Mouse (Mus musculus) intestine, postnatal 0 days (tissue): ENCODE data around the gene Slc17a7. TPM values are rescaled to one million over a fixed set of nuclear protein-coding genes. Genes with fewer than 3 reads are reported as not detected.

ENCODE experiments used
- ATAC-seq: fragments of 200-750 bp; cut with Nextera tagmentation; 2 replicates; pipeline ENCODE4 v1.8.0; 2017; ENCODE audit warnings: mild to moderate bottlenecking, moderate TSS enrichment, moderate library complexity
- H3K27ac ChIP-seq: fragments of 300-500 bp; sonication (generic); 2 replicates; pipeline ENCODE4 v1.5.1; 2014; ENCODE audit warnings: mild to moderate bottlenecking, low read depth, low read length, moderate library complexity
- H3K27me3 ChIP-seq: fragments of 300-500 bp; sonication (generic); replicated peaks from 2 replicates; pipeline ENCODE4 v1.6.1; 2014; ENCODE audit warnings: low read length, mixed read lengths; ENCODE audit not compliant: control insufficient read depth, insufficient read depth
- H3K36me3 ChIP-seq: fragments of 300-500 bp; sonication (generic); 2 replicates; pipeline ENCODE4 v1.6.1; 2014; ENCODE audit warnings: mild to moderate bottlenecking, moderate library complexity; ENCODE audit not compliant: control insufficient read depth, insufficient read depth
- H3K4me1 ChIP-seq: fragments of 300-500 bp; sonication (generic); replicated peaks from 2 replicates; pipeline ENCODE4 v1.6.1; 2014; ENCODE audit warnings: antibody characterized with exemption, low read length, mixed read lengths; ENCODE audit not compliant: control insufficient read depth, insufficient read depth
- H3K4me2 ChIP-seq: fragments of 300-500 bp; sonication (generic); replicated peaks from 2 replicates; pipeline ENCODE4 v1.6.1; 2014; ENCODE audit warnings: low read depth, mild to moderate bottlenecking, moderate library complexity
- H3K4me3 ChIP-seq: fragments of 300-500 bp; sonication (generic); 2 replicates; pipeline ENCODE4 v1.5.1; 2014; ENCODE audit warnings: low read depth, low read length
- H3K9ac ChIP-seq: fragments of 300-500 bp; sonication (generic); 2 replicates; pipeline ENCODE4 v1.6.1; 2014; ENCODE audit warnings: mild to moderate bottlenecking, low read depth, low read length
- H3K9me3 ChIP-seq: fragments of 300-500 bp; sonication (generic); 2 replicates; pipeline ENCODE4 v1.6.1; 2016; ENCODE audit warnings: mixed run types; ENCODE audit not compliant: control insufficient read depth
- CTCF ChIP-seq: sonication (generic); IDR thresholded peaks from 2 replicates; pipeline ENCODE4 v1.5.1; 2016; ENCODE audit warnings: low read depth, mild to moderate bottlenecking, control low read depth, antibody characterized with exemption, moderate library complexity
- WGBS: fragments of 180-500 bp; shearing (Covaris S2); extraction: QIAGEN DNeasy Blood & Tissue Kit; methylation state at CpG from one replicate; pipeline ENCODE4 v1.1.7; 2014; 5-methylcytosine and 5-hydroxymethylcytosine counted together
- polyA plus RNA-seq: library from polyadenylated mRNA; unstranded; fragments of >200 nt; fragmentation: Nextera tagmentation; extraction: Ambion mirVana; gene quantifications from 2 replicates; pipeline ENCODE4 v1.2.1, GENCODE M21; 2015

Slc17a7 gene
- polyA plus RNA-seq, 1 experiment from 2014 or later = not detected

DNA sequence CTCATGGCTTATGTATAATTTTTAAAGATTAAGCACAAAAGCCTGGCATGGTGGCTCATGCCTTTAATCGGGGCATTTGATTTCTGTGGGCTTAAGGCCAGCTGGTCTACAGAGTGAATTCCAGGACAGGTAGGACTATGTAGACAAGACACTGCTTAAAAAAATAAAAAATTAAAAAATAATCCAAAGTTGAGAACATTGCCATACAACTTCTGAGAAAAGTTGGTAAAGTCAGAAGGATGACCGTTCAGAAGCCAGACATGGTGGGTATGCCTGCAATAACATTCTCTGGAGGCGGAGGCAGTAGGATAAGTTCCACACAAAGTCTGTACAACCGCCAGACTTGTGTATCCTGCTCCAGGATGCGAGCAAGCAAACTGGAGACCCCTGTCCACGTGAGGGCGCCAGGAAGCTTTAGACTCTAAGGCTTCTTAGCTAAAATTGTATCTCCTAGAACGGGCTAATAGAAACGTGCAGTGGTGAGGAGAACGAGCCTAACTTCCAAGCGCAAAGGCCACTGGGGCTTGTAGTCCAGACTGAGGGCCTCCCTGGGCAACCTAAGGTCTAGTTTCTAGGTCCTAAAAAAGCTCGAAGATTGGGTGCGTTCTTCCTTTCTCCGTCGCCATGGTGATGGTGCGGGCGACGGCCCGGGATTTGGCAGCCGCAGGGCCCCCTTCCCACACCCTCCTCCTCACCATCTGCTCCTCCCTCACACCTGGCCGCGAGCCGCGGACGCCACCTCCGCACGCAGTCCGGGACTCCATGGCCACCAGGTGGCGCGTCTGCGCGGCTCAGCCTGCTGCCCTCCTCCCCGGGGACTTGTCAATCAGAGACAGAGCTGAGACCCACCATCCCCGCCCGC is 1.9 kb upstream of the Slc17a7 start:
- Histone ChIP-seq H3K4me1 (peaks cover 5% of the 10 kb centered on the region; the same call in 1 of the 2 replicates), H3K9ac (0 out of 2 replicates have a peak overlapping the region, but pooled peaks have one; percentile 7), H3K4me3 (peak overlapping the region; percentile 36), H3K4me2 (peak overlapping the region; percentile 71), H3K36me3 (peaks cover 30% of the 10 kb centered on the region), H3K27me3 (peaks cover 45% of the 10 kb centered on the region), H3K27ac (no peak overlapping the region), H3K9me3 (no peaks in the 10 kb centered on the region)
- peak; percentile 71 for ATAC-seq
- TF ChIP-seq CTCF = peak; percentile 89
- 4% methylated on average over 35 of the region's 35 CpGs for WGBS

DNA sequence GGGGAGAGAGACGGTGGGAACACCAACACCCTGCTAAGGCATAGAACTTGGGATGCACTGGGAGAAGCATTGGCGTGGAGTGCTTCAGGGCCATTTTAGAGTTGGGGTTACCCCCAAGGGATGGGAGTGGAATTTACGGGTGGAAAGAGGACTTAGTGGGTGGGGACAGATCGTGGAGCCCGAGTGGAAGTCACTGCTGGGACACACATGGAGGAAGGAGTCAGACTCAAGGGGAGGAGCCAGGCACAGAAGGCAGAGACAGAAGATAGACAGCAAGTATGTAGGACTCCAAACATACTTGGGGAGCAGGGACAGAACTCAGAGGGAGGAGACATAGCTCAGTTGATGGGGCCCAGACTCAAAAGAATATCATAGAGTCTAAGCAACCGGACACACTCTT is 1.2 kb upstream of the Slc17a7 start:
- 25% methylated on average over 6 of the region's 6 CpGs for WGBS
- Histone ChIP-seq H3K36me3 (peaks cover 28% of the 10 kb centered on the region), H3K27ac (no peak overlapping the region), H3K4me1 (peaks cover 5% of the 10 kb centered on the region; the same call in 1 of the 2 replicates), H3K4me3 (peak overlapping the region; percentile 36), H3K27me3 (peaks cover 50% of the 10 kb centered on the region), H3K9ac (0 out of 2 replicates have a peak overlapping the region, but pooled peaks have one; percentile 7), H3K9me3 (no peaks in the 10 kb centered on the region), H3K4me2 (peak overlapping the region; percentile 71)
- no peak for ATAC-seq
- no peak for TF ChIP-seq CTCF

DNA sequence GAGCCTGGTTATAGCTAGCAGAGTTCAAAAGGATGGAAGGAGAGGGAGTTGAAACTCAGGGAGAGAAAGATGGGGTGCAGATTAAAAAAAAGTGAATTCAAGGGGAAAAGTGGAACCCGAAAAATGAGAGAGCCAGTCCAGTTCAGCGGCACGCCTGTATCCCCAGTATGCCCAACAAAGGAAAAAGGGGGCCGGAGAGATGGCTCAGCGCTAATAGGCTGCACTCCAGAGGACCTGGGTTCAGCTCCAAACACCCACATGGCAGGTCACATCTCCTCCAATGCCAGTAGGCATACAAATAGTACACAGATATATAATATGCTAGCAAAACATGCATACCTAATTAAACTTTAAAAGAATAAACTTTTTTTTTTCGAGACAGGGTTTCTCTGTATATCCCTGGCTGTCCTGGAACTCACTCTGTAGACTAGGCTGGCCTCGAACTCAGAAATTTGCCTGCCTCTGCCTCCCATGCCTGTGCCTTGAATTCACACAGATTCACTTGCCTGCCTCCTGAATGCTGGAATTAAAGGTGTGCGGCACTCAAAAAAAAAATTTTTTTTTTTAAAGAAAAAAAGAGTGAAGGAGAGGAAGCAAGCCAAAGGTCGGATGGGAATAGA is 643 bp upstream of the Slc17a7 start:
- Histone ChIP-seq H3K4me1 (peaks cover 5% of the 10 kb centered on the region; the same call in 1 of the 2 replicates), H3K27ac (no peak overlapping the region), H3K36me3 (peaks cover 22% of the 10 kb centered on the region), H3K4me2 (no peak overlapping the region), H3K9me3 (no peaks in the 10 kb centered on the region), H3K27me3 (peaks cover 55% of the 10 kb centered on the region), H3K4me3 (peak overlapping the region; percentile 47; the same call in 1 of the 2 replicates), H3K9ac (no peak overlapping the region)
- TF ChIP-seq CTCF = no peak
- 69% methylated on average over 9 of the region's 9 CpGs for WGBS
- no peak for ATAC-seq

DNA sequence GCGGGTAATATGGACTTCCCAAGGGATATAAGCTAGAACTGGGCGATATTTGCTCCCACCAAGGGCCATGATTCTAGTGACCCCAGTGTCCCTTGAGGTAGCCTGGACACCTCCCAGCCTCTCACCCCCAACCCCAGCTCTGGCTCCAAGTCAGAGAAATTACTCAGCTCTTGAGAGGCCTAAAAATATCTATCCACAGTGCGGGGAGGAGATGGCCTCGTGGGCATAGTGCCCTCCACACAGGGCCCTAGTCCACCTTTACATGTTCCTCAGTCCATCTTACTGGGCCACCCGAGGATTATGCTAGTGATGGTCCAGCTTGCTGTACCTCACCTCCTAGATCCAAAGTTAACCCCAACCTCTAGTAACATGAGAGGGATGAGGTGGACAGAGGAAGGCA is 1.1 kb downstream of the Slc17a7 start:
- peaks cover 7% of the 10 kb centered on the region; the same call in 1 of the 2 replicates for H3K36me3 ChIP-seq
- no peak for ATAC-seq
- H3K4me2 ChIP-seq = no peak overlapping the region
- no peak overlapping the region for H3K4me3 ChIP-seq
- WGBS = 59% methylated on average over 5 of the region's 5 CpGs
- peaks cover 5% of the 10 kb centered on the region; the same call in 1 of the 2 replicates for H3K4me1 ChIP-seq
- peaks cover 4% of the 10 kb centered on the region for H3K9me3 ChIP-seq
- no peak overlapping the region for H3K9ac ChIP-seq
- peaks cover 71% of the 10 kb centered on the region for H3K27me3 ChIP-seq
- no peak overlapping the region for H3K27ac ChIP-seq
- no peak for TF ChIP-seq CTCF

DNA sequence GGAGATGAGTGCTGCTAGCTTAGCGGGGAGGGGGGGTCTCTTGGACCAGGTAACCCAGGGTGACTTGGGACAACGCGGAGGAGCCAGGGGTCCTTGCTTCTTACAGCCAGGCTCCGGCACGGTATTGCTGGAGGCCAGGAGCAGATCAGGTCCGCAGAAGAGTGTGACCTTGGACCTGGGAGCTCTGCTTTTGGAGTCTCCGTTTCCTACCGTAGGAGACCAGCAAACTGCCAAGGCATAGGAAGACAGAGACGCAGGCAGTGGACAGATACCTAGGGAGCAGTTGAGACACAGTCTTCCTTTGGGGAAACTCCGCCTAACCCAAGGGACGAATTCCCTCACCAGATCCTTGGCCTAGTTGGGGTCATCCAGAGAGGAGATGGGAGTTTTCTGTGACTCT is 2.0 kb downstream of the Slc17a7 start:
- no peak for TF ChIP-seq CTCF
- Histone ChIP-seq H3K4me3 (no peak overlapping the region), H3K27ac (no peak overlapping the region), H3K4me1 (peaks cover 5% of the 10 kb centered on the region; the same call in 1 of the 2 replicates), H3K4me2 (no peak overlapping the region), H3K27me3 (peaks cover 73% of the 10 kb centered on the region), H3K36me3 (no peaks in the 10 kb centered on the region), H3K9me3 (peaks cover 9% of the 10 kb centered on the region), H3K9ac (no peak overlapping the region)
- ATAC-seq = no peak
- 52% methylated on average over 11 of the region's 11 CpGs for WGBS

DNA sequence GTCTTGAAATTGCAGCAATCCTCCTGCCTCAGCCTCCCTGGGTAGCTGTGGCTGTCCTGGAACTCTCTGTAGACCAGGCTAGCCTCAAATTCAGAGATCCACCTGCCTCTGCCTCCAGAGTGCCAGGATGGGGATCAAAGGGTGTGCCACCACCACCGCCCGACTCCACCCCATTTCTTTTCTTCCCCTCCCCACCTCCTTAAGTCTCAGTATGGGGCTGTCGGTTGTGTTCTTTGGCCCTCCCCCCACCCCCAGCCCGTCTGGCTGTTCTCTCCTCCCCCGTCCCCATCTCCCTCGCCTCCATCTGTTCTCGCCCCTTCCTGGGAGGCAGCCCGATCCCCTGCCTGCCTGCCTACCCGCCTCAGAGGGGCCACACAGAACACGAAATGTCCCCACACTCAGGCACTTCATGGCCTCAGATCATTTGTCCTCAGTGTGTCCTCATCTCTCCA is 3.2 kb downstream of the Slc17a7 start:
- 27% methylated on average over 10 of the region's 10 CpGs for WGBS
- H3K27me3 ChIP-seq = peaks cover 74% of the 10 kb centered on the region
- TF ChIP-seq CTCF = no peak

More for the DNA sequence above, 3.2 kb downstream of the Slc17a7 start:
- Histone ChIP-seq H3K36me3 (no peaks in the 10 kb centered on the region), H3K9me3 (peaks cover 9% of the 10 kb centered on the region), H3K4me2 (no peak overlapping the region), H3K9ac (no peak overlapping the region), H3K4me1 (peaks cover 2% of the 10 kb centered on the region; the same call in 1 of the 2 replicates), H3K27ac (no peak overlapping the region), H3K4me3 (no peak overlapping the region)
- ATAC-seq = no peak
